ENCODE assay signal across 8 mouse cellular contexts in the genomic region with DNA sequence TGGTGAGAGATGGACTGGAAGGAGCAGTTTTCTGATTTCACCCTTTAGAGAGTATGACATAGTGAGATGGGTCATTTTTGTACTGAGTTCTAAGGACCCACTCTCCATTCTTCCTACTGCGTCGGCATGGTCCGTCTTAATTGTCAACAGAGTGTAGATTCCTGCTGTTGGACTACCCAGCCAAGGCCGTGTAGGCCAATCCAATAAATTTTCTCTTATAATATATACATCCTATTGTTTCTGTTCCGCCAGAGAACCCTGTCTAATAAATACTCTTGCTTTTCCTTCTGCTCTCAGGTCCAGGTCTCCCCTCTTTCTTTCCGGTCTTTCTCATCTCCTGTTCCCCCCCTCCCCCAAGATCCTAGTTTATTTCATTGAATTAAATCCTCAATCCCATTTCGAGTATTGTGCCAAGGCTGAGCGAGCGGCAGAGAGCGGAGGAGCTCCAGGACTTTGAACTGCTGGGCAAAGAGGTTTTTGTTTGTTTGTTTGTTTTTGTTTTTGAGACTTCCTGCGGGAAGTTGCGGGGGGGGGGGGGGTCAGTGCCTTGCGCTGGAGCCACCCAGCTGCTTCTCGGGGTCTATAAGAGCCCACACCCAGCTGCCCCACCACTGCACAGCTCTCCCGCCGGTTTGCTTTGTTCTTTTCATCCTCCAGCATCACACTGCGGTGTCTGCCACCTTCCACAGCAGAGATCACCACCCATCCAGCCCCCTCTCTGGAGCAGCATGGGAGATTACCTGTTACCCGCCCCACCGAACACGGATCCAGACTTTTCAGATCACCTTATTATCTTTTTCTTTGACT. TPM values are rescaled to one million over a fixed set of nuclear protein-coding genes. Genes with fewer than 3 reads are reported as not detected.
DNase-seq lines count a peak whose midpoint lies in the region; ATAC-seq and TF ChIP-seq lines count a peak whose summit lies in the region.

No protein-coding gene starts in this region.

- no peak for DNase-seq in frontal cortex, postnatal 10 days (ENCODE audit: low spot score in 2 of 2)
- DNase-seq in embryonic facial prominence, embryonic 10.5 days (ENCODE audit: low spot score) = no peak
- no peak for DNase-seq in urinary bladder, postnatal 25 days (ENCODE audit: low spot score)
- DNase-seq in ovary, adult 18-20 months (ENCODE audit: low spot score) = no peak

- H3K27ac ChIP-seq in embryonic facial prominence, embryonic 10.5 days (replicated peaks) = peak overlapping the region; percentile 91
- no peak overlapping the region for H3K27ac ChIP-seq in intestine, embryonic 15.5 days

- no peaks in the 10 kb centered on the region for H3K36me3 ChIP-seq in C2C12 (ENCODE audit: control insufficient read depth, insufficient read depth)
- H3K36me3 ChIP-seq in embryonic facial prominence, embryonic 10.5 days (replicated peaks) = no peaks in the 10 kb centered on the region
- no peaks in the 10 kb centered on the region for H3K36me3 ChIP-seq in intestine, embryonic 15.5 days
- no peaks in the 10 kb centered on the region for H3K36me3 ChIP-seq in myocyte (ENCODE audit: control insufficient read depth, insufficient read depth)

- TF ChIP-seq POLR2A in myocyte (IDR thresholded peaks at IDR 0.05; ENCODE audit: insufficient read length, low read depth) = no peak

- peaks cover 8% of the 10 kb centered on the region; the same call in 1 of the 2 replicates for H3K4me1 ChIP-seq in embryonic facial prominence, embryonic 10.5 days
- H3K4me1 ChIP-seq in intestine, embryonic 15.5 days (replicated peaks) = no peaks in the 10 kb centered on the region

- H3ac ChIP-seq in C2C12 (ENCODE audit: control insufficient read depth, insufficient read length, low read depth) (peak overlapping the region; percentile 58), myocyte (ENCODE audit: control insufficient read depth, insufficient read length) (no peak overlapping the region)

- H3K79me3 ChIP-seq in C2C12 (ENCODE audit: low read depth) = no peaks in the 10 kb centered on the region

- peak overlapping the region; percentile 40 for H3K4me3 ChIP-seq in C2C12 (ENCODE audit: insufficient read depth, poor library complexity, severe bottlenecking)
- peak overlapping the region; percentile 74 for H3K4me3 ChIP-seq in embryonic facial prominence, embryonic 10.5 days
- H3K4me3 ChIP-seq in intestine, embryonic 15.5 days (replicated peaks) = peak overlapping the region; percentile 52
- peak overlapping the region; percentile 35 for H3K4me3 ChIP-seq in myocyte

- H3K4me2 ChIP-seq in intestine, embryonic 15.5 days (replicated peaks) = peak overlapping the region; percentile 76
- peak overlapping the region; percentile 76 for H3K4me2 ChIP-seq in myocyte (ENCODE audit: low read depth)

- TF ChIP-seq CTCF in C2C12 (IDR thresholded peaks at IDR 0.05; ENCODE audit: control insufficient read depth, insufficient read depth, insufficient read length) = no peak

- H3K79me2 ChIP-seq in C2C12 (ENCODE audit: control insufficient read depth, insufficient read depth) (no peaks in the 10 kb centered on the region), myocyte (ENCODE audit: control insufficient read depth, insufficient read depth) (no peaks in the 10 kb centered on the region)

- H3K9me3 ChIP-seq in embryonic facial prominence, embryonic 10.5 days = no peaks in the 10 kb centered on the region
- H3K9me3 ChIP-seq in intestine, embryonic 15.5 days = no peaks in the 10 kb centered on the region

- H3K27me3 ChIP-seq in C2C12 (ENCODE audit: control insufficient read depth, insufficient read depth, insufficient read length) = no peaks in the 10 kb centered on the region
- H3K27me3 ChIP-seq in embryonic facial prominence, embryonic 10.5 days (replicated peaks; ENCODE audit: low read depth, poor library complexity, severe bottlenecking) = peaks cover 18% of the 10 kb centered on the region
- H3K27me3 ChIP-seq in intestine, embryonic 15.5 days (replicated peaks) = no peaks in the 10 kb centered on the region
- peaks cover 5% of the 10 kb centered on the region for H3K27me3 ChIP-seq in myocyte (ENCODE audit: control insufficient read depth, insufficient read depth, insufficient read length)

- peak overlapping the region; percentile 41 for H3K9ac ChIP-seq in intestine, embryonic 15.5 days

- WGBS in embryonic facial prominence, embryonic 10.5 days = 2% methylated on average over 20 of the region's 20 CpGs
- WGBS in intestine, embryonic 15.5 days = 3% methylated on average over 20 of the region's 20 CpGs

- ATAC-seq in frontal cortex, adult (ENCODE audit: low TSS enrichment) = peak; percentile 87
- ATAC-seq in intestine, embryonic 15.5 days = peak; percentile 87

TF ChIP-seq in C2C12, 6 proteins besides CTCF, POLR2A, EP300 and RAD21:
- TF ChIP-seq CEBPB (IDR thresholded peaks at IDR 0.05; ENCODE audit: low read depth) = no peak
- TF ChIP-seq MYOD1 (IDR thresholded peaks at IDR 0.05; ENCODE audit: control insufficient read depth, insufficient read length, low read depth) = no peak
- TF ChIP-seq MAX (IDR thresholded peaks at IDR 0.05) = no peak
- no peak for TF ChIP-seq USF1 (IDR thresholded peaks at IDR 0.05; ENCODE audit: low read depth)
- TF ChIP-seq MYOG (IDR thresholded peaks at IDR 0.05; ENCODE audit: control insufficient read depth, extremely low read depth, insufficient read length) = no peak

TF ChIP-seq in myocyte, 11 proteins besides CTCF, POLR2A, EP300 and RAD21:
- no peak for TF ChIP-seq CEBPB (IDR thresholded peaks at IDR 0.05; ENCODE audit: insufficient read depth, poor library complexity, severe bottlenecking)
- no peak for TF ChIP-seq POLR2AphosphoS2 (IDR thresholded peaks at IDR 0.05; ENCODE audit: insufficient read length, low read depth)
- no peak for TF ChIP-seq MYOD1 (IDR thresholded peaks at IDR 0.05; ENCODE audit: control insufficient read depth in 1 of 3, insufficient read length in 2 of 3, low read depth in 2 of 3)
- TF ChIP-seq TCF3 (IDR thresholded peaks at IDR 0.05; ENCODE audit: insufficient read length, low read depth) = no peak
- TF ChIP-seq TCF12 (IDR thresholded peaks at IDR 0.05; ENCODE audit: insufficient read depth, poor library complexity, severe bottlenecking) = no peak
- no peak for TF ChIP-seq MYOG (IDR thresholded peaks at IDR 0.05; ENCODE audit: control insufficient read depth in 1 of 3, insufficient read depth in 1 of 3, insufficient read length in 2 of 3, low read depth in 2 of 3)
- TF ChIP-seq REST (IDR thresholded peaks at IDR 0.05; ENCODE audit: insufficient read depth, insufficient read length) = no peak
- no peak for TF ChIP-seq USF1 (IDR thresholded peaks at IDR 0.05; ENCODE audit: low read depth)
- TF ChIP-seq SRF (IDR thresholded peaks at IDR 0.05; ENCODE audit: control insufficient read depth, insufficient read length, low read depth) = no peak

RNA-seq across cellular contexts. Expression of gene Trim27, which starts 42.6 kb away (rescaled TPM):
- polyA plus RNA-seq in C2C12 (2012; fragmentation: generic; extraction: Trizol) = 105 TPM
- polyA plus RNA-seq in embryonic facial prominence, embryonic 10.5 days (2016; fragmentation: Nextera tagmentation; extraction: Ambion mirVana) = 180 and 191 TPM in 2 replicates
- 155 and 156 TPM in 2 replicates for polyA plus RNA-seq in intestine, embryonic 15.5 days (2015; fragmentation: Nextera tagmentation; extraction: Ambion mirVana)
- polyA plus RNA-seq in myocyte (2012; fragmentation: generic; extraction: Trizol) = 62.4 TPM
